Mouse (Mus musculus) C2C12 (cell line): ENCODE measurements around the gene Fam228a. TPM values are rescaled to one million over a fixed set of nuclear protein-coding genes. Genes with fewer than 3 reads are reported as not detected.

Experiments
- H3K27me3 ChIP-seq: one replicate; pipeline ENCODE4 v1.6.1; 2011; ENCODE audit not compliant: control insufficient read depth, insufficient read depth, insufficient read length
- H3K36me3 ChIP-seq: one replicate; pipeline ENCODE4 v1.6.1; 2011; ENCODE audit not compliant: control insufficient read depth, insufficient read depth
- H3K4me3 ChIP-seq: one replicate; pipeline ENCODE4 v1.5.1; 2011; ENCODE audit warnings: mild to moderate bottlenecking, control low read depth; ENCODE audit not compliant: poor library complexity, insufficient read depth, severe bottlenecking
- H3K79me2 ChIP-seq: one replicate; pipeline ENCODE4 v1.6.1; 2011; ENCODE audit not compliant: control insufficient read depth, insufficient read depth
- H3K79me3 ChIP-seq: one replicate; pipeline ENCODE4 v1.6.1; 2011; ENCODE audit warnings: low read depth, control low read depth
- H3ac ChIP-seq: one replicate; pipeline ENCODE3; 2011; ENCODE audit warnings: low read depth; ENCODE audit not compliant: control insufficient read depth, insufficient read length
- CEBPB ChIP-seq: IDR thresholded peaks from one replicate; pipeline ENCODE4 v1.6.1; 2011; ENCODE audit warnings: low read depth, mild to moderate bottlenecking, control low read depth, moderate library complexity
- CTCF ChIP-seq: IDR thresholded peaks from one replicate; pipeline ENCODE4 v1.5.1; 2011; ENCODE audit not compliant: control insufficient read depth, insufficient read depth, insufficient read length
- FOSL1 ChIP-seq: IDR thresholded peaks from one replicate; pipeline ENCODE4 v1.8.0; 2011; ENCODE audit warnings: mild to moderate bottlenecking, low read length; ENCODE audit not compliant: poor library complexity, insufficient read depth, severe bottlenecking
- MAX ChIP-seq: IDR thresholded peaks from one replicate; pipeline ENCODE4 v1.6.1; 2011; ENCODE audit warnings: mild to moderate bottlenecking, control low read depth
- MYOD1 ChIP-seq: IDR thresholded peaks from one replicate; pipeline ENCODE4 v1.6.1; 2011; ENCODE audit warnings: low read depth; ENCODE audit not compliant: control insufficient read depth, insufficient read length
- MYOG ChIP-seq: IDR thresholded peaks from one replicate; pipeline ENCODE4 v1.6.1; 2011; ENCODE audit not compliant: control insufficient read depth, insufficient read length; ENCODE audit errors: extremely low read depth
- USF1 ChIP-seq: IDR thresholded peaks from one replicate; pipeline ENCODE4 v1.6.1; 2011; ENCODE audit warnings: low read depth, mild to moderate bottlenecking, control low read depth, moderate library complexity
- polyA plus RNA-seq: library from polyadenylated mRNA; unstranded; fragments of >200 nt; fragmentation: generic; extraction: Trizol; gene quantifications from one replicate; pipeline ENCODE4 v1.2.1, GENCODE M21; 2012; ENCODE audit warnings: missing spikeins

The Fam228a gene
- polyA plus RNA-seq, 1 experiment: 0.05 TPM

DNA sequence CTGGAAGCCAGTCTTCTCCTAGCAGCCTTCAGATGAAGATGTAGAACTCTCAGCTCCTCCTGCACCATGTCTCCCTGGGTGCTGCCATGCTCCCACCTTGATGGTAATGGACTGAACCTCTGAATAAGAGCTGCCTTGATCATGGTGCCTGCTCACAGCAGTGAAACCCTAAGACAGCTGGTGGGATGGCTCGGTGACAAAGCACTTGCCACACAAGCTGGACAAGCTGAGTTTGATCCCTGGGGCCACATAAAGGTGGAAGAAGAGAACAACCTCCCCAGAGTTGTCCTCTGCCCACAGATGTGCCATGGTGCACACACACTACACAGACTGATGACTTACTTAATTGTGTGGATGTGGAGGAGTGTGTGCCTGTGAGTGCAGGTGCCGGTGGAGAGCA lies 49.8 kb downstream of the Fam228a start:
- peaks cover 5% of the 10 kb centered on the region for H3K36me3 ChIP-seq
- no peak overlapping the region for H3K4me3 ChIP-seq
- H3K27me3 ChIP-seq: no peaks in the 10 kb centered on the region
- TF ChIP-seq MAX (no peak), USF1 (no peak), CTCF (no peak), CEBPB (no peak), MYOD1 (no peak), FOSL1 (no peak), MYOG (no peak)
- no peaks in the 10 kb centered on the region for H3K79me3 ChIP-seq
- no peaks in the 10 kb centered on the region for H3K79me2 ChIP-seq
- no peak overlapping the region for H3ac ChIP-seq

DNA sequence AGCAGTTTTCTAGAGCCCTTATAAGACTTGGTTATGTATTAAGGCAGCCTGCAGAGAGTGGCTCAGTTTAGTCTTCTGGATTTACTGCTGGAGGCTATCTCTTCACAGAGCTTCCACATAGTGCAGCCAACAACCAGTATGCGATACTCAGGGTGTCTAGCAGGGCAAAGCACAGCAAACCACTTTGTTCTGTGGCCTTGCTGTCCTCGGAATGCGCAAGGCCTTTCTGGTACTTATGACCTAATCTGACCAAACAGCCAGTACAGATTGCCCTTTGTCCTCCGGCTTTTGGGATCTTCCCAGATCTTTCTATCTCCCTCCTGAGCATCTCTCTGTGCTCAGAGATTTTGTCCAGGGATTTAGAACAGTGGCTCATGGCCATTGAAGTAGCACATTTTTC lies 52.8 kb downstream of the Fam228a start:
- peaks cover 6% of the 10 kb centered on the region for H3K36me3 ChIP-seq
- H3K4me3 ChIP-seq: no peak overlapping the region
- no peak for TF ChIP-seq MYOG
- no peak for TF ChIP-seq CTCF
- no peak for TF ChIP-seq FOSL1
- no peak for TF ChIP-seq MYOD1
- TF ChIP-seq USF1: no peak
- no peak for TF ChIP-seq CEBPB
- no peak for TF ChIP-seq MAX

DNA sequence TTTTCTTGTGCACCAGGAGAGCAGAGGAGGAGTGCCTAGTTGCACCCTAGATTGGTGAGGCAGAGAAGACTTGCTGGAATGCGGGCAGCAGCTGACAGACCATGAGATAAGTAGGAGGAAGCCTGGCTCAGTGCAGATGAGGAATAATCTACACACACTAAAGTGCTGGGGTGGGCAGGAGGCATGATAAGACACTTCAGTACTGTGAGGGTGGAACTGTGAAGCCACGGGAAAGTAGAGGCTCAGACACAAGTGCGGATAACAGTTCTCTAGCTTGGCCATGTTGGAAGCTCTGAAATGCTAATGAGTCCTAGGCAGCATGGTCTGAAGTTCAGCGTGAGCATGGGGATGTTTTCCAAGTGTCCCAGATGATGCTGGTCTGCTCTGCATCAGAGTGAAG lies 58.3 kb downstream of the Fam228a start:
- H3ac ChIP-seq: no peak overlapping the region
- H3K36me3 ChIP-seq: peaks cover 34% of the 10 kb centered on the region
- no peaks in the 10 kb centered on the region for H3K27me3 ChIP-seq
- TF ChIP-seq MYOD1 (no peak), MYOG (no peak), MAX (no peak), CEBPB (no peak), USF1 (no peak), CTCF (no peak), FOSL1 (no peak)
- no peaks in the 10 kb centered on the region for H3K79me2 ChIP-seq
- H3K4me3 ChIP-seq: no peak overlapping the region
- H3K79me3 ChIP-seq: no peaks in the 10 kb centered on the region

More for the DNA sequence above, 52.8 kb downstream of the Fam228a start:
- Histone ChIP-seq H3K79me2 (no peaks in the 10 kb centered on the region), H3K27me3 (no peaks in the 10 kb centered on the region), H3ac (no peak overlapping the region), H3K79me3 (no peaks in the 10 kb centered on the region)

GRCm38 (mm10) chr12:4676336-4676735 lies 61.9 kb downstream of the Fam228a start:
- Histone ChIP-seq H3K79me2 (no peaks in the 10 kb centered on the region), H3K27me3 (no peaks in the 10 kb centered on the region), H3K79me3 (no peaks in the 10 kb centered on the region), H3K36me3 (peaks cover 57% of the 10 kb centered on the region), H3ac (no peak overlapping the region), H3K4me3 (no peak overlapping the region)
- no peak for TF ChIP-seq MYOG
- no peak for TF ChIP-seq CEBPB
- TF ChIP-seq MAX: no peak
- TF ChIP-seq CTCF: no peak
- no peak for TF ChIP-seq FOSL1
- no peak for TF ChIP-seq USF1
- TF ChIP-seq MYOD1: no peak

DNA sequence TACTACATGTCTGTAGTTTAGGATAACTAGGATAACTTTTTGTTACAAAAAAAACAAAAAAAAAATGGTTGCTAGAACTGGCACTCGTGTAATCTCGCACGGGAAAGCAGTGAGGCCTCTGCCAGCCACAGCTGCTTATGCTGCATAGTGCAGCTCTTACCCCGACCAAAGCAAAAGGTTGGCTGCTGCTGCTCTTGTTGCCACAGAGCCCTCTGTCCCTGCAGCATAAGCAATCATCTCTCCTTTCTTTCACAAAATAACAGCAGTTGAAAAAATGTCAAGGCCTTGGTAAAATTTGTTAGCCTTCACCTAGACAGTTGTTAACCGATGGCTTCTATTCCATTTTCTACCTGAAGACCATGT lies 72.6 kb downstream of the Fam228a start:
- no peak overlapping the region for H3K4me3 ChIP-seq
- H3K27me3 ChIP-seq: no peaks in the 10 kb centered on the region
- H3K79me2 ChIP-seq: no peaks in the 10 kb centered on the region
- peaks cover 52% of the 10 kb centered on the region for H3K36me3 ChIP-seq
- TF ChIP-seq MYOD1: no peak
- TF ChIP-seq MYOG: no peak
- TF ChIP-seq MAX: no peak
- no peak overlapping the region for H3ac ChIP-seq
- no peaks in the 10 kb centered on the region for H3K79me3 ChIP-seq

DNA sequence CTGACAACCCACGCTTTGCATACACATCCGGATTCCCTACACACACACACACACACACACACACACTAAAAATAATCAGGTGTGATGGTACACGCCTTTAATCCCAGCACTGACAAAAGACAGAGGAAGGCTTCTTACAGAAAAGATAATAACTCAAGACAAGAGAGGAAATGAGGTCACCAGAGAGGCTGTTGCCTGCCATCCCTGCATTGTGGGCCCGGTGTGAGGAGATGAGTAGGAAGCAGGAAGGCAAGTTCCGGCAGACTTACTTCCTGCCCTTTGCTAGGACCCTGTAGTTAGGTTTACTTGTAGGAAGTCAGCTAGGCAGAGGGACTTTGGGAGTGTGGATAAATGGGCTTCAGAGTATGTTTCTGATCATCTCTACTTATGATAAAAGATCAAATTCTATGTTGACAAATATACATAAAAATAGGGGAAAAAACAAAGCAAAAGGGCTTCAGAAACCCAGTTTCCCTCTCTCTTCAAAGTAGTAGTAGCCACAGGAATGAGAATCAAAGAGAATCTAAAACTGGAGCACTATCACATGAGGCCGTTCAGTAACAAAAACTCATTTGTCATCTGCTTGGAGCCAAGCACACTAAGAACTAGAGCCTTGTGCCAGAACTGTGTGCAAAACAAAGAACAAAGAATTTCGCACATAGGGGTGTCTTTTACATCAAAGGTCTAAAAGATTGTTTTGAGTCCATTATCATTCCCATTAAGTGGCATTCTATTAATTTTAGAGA lies 73.1 kb downstream of the Fam228a start:
- no peak overlapping the region for H3K4me3 ChIP-seq
- TF ChIP-seq MYOG (no peak), USF1 (no peak), MAX (no peak), FOSL1 (no peak), MYOD1 (no peak), CEBPB (no peak), CTCF (no peak)
- peaks cover 47% of the 10 kb centered on the region for H3K36me3 ChIP-seq
- H3K79me3 ChIP-seq: no peaks in the 10 kb centered on the region
- no peaks in the 10 kb centered on the region for H3K27me3 ChIP-seq
- no peaks in the 10 kb centered on the region for H3K79me2 ChIP-seq
- no peak overlapping the region for H3ac ChIP-seq
